Mouse (Mus musculus): ENCODE results near the gene Zfp213. TPM values are rescaled to one million over a fixed set of nuclear protein-coding genes. Genes with fewer than 3 reads are reported as not detected.

Gene Zfp213
- total and polyA plus RNA-seq, 3 experiments, result 3.0 to 3.8 TPM; not detected in 1

GRCm38 (mm10) chr17:23574130-23574529 lies 10.1 kb upstream of the Zfp213 start:
- Histone ChIP-seq H3K4me3 (ENCODE audit: control insufficient read depth in 1 of 2, insufficient read depth in 1 of 2, low read depth in 2 of 2, low read length in 2 of 2) (no peak overlapping the region), H3K27ac (ENCODE audit: control insufficient read depth, low read depth, low read length) (no peak overlapping the region), H3K9me3 (replicated peaks; ENCODE audit: insufficient read depth, low read length) (no peaks in the 10 kb centered on the region), H3K36me3 (ENCODE audit: control insufficient read depth in 1 of 2, insufficient read depth in 2 of 2, low read length in 2 of 2) (no peaks in the 10 kb centered on the region), H3K9ac (ENCODE audit: control insufficient read depth, low read depth, low read length, poor library complexity, severe bottlenecking) (no peak overlapping the region), H3K79me2 (ENCODE audit: control insufficient read depth, insufficient read depth, low read length, poor library complexity) (no peaks in the 10 kb centered on the region), H3K4me1 (ENCODE audit: control insufficient read depth in 1 of 2, insufficient read depth in 2 of 2, low read length in 2 of 2) (no peaks in the 10 kb centered on the region), H3K27me3 (ENCODE audit: control insufficient read depth in 1 of 2, insufficient read depth in 2 of 2, low read length in 2 of 2) (peaks cover 0 to 1% of the 10 kb centered on the region in 2 experiments; a peak in 1 of 4 replicates)
- DNase-seq (ENCODE audit: low read depth, low spot score), result no peak
- TF ChIP-seq TCF12 (IDR thresholded peaks at IDR 0.05; ENCODE audit: low read depth, low read length), result no peak
- TF ChIP-seq CTCF (IDR thresholded peaks at IDR 0.05 in 2 of 3, conservative IDR thresholded peaks at IDR 0.05 in 1 of 3; ENCODE audit: control insufficient read depth in 1 of 3, insufficient read depth in 1 of 3, low read depth in 2 of 3, low read length in 3 of 3, poor library complexity in 1 of 3, severe bottlenecking in 1 of 3), result no peak
- no peak for TF ChIP-seq GABPA (IDR thresholded peaks at IDR 0.05; ENCODE audit: low read depth, low read length)
- no peak for TF ChIP-seq ZNF384 (IDR thresholded peaks at IDR 0.05; ENCODE audit: low read depth, low read length)
- no peak for TF ChIP-seq POLR2AphosphoS2 (IDR thresholded peaks at IDR 0.05; ENCODE audit: low read length)
- no peak for TF ChIP-seq MAFK (IDR thresholded peaks at IDR 0.05; ENCODE audit: borderline replicate concordance, low read depth, low read length)

DNA sequence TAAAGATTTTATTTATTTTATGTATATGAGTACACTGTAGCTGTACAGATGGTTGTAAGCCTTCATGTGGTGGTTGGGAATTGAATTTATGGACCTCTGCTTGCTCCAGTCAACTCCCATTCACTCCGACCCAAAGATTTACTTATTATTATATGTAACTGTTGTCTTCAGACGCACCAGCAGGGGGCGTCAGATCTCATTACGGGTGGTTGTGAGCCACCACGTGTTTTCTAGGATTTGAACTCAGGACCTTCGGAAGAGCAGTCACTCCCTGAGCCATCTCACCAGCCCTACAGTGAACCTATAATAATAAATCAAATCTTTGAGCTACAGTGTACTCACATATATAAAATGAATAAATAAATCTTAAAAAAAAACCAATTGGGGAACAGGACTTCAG lies 8.0 kb upstream of the Zfp213 start:
- Histone ChIP-seq H3K9me3 (replicated peaks; ENCODE audit: insufficient read depth, low read length) (no peaks in the 10 kb centered on the region), H3K79me2 (ENCODE audit: control insufficient read depth, insufficient read depth, low read length, poor library complexity) (no peaks in the 10 kb centered on the region), H3K4me1 (ENCODE audit: control insufficient read depth in 1 of 2, insufficient read depth in 2 of 2, low read length in 2 of 2) (no peaks in the 10 kb centered on the region), H3K9ac (ENCODE audit: control insufficient read depth, low read depth, low read length, poor library complexity, severe bottlenecking) (no peak overlapping the region), H3K4me3 (ENCODE audit: control insufficient read depth in 1 of 2, insufficient read depth in 1 of 2, low read depth in 2 of 2, low read length in 2 of 2) (no peak overlapping the region), H3K27ac (ENCODE audit: control insufficient read depth, low read depth, low read length) (no peak overlapping the region), H3K36me3 (ENCODE audit: control insufficient read depth in 1 of 2, insufficient read depth in 2 of 2, low read length in 2 of 2) (no peaks in the 10 kb centered on the region), H3K27me3 (ENCODE audit: control insufficient read depth in 1 of 2, insufficient read depth in 2 of 2, low read length in 2 of 2) (no peaks in the 10 kb centered on the region)
- TF ChIP-seq MAX (IDR thresholded peaks at IDR 0.05; ENCODE audit: low read length), result no peak
- peak; percentile 23 for TF ChIP-seq RAD21 (IDR thresholded peaks at IDR 0.05; ENCODE audit: low read depth, low read length)
- peak; percentile 62; the same call in 1 of the 2 replicates for TF ChIP-seq MYC (IDR thresholded peaks at IDR 0.05; ENCODE audit: low read depth, low read length)
- peak; percentile 21 to 52 (median 39); a peak in 5 of 6 replicates for TF ChIP-seq CTCF (IDR thresholded peaks at IDR 0.05 in 2 of 3, conservative IDR thresholded peaks at IDR 0.05 in 1 of 3; ENCODE audit: control insufficient read depth in 1 of 3, insufficient read depth in 1 of 3, low read depth in 2 of 3, low read length in 3 of 3, poor library complexity in 1 of 3, severe bottlenecking in 1 of 3)
- no peak for TF ChIP-seq ELF1 (IDR thresholded peaks at IDR 0.05; ENCODE audit: low read depth, low read length)
- TF ChIP-seq POLR2AphosphoS2 (IDR thresholded peaks at IDR 0.05; ENCODE audit: low read length), result no peak
- peak; percentile 46 for TF ChIP-seq SMC3 (IDR thresholded peaks at IDR 0.05; ENCODE audit: low read depth, low read length)
- peak; percentile 29 for DNase-seq (ENCODE audit: low read depth, low spot score)

GRCm38 (mm10) chr17:23571084-23571483 lies 7.0 kb upstream of the Zfp213 start:
- DNase-seq (ENCODE audit: low read depth, low spot score), result no peak
- no peak overlapping the region for H3K9ac ChIP-seq (ENCODE audit: control insufficient read depth, low read depth, low read length, poor library complexity, severe bottlenecking)
- H3K4me1 ChIP-seq (ENCODE audit: control insufficient read depth in 1 of 2, insufficient read depth in 2 of 2, low read length in 2 of 2), result no peaks in the 10 kb centered on the region
- H3K27me3 ChIP-seq (ENCODE audit: control insufficient read depth in 1 of 2, insufficient read depth in 2 of 2, low read length in 2 of 2), result no peaks in the 10 kb centered on the region
- no peaks in the 10 kb centered on the region for H3K36me3 ChIP-seq (ENCODE audit: control insufficient read depth in 1 of 2, insufficient read depth in 2 of 2, low read length in 2 of 2)
- no peaks in the 10 kb centered on the region for H3K79me2 ChIP-seq (ENCODE audit: control insufficient read depth, insufficient read depth, low read length, poor library complexity)
- H3K9me3 ChIP-seq (replicated peaks; ENCODE audit: insufficient read depth, low read length), result no peaks in the 10 kb centered on the region
- peak in 2 of 3 experiments; percentile 5 to 13; a peak in 1 of 6 replicates for TF ChIP-seq CTCF (IDR thresholded peaks at IDR 0.05 in 2 of 3, conservative IDR thresholded peaks at IDR 0.05 in 1 of 3; ENCODE audit: control insufficient read depth in 1 of 3, insufficient read depth in 1 of 3, low read depth in 2 of 3, low read length in 3 of 3, poor library complexity in 1 of 3, severe bottlenecking in 1 of 3)
- no peak for TF ChIP-seq POLR2AphosphoS5 (IDR thresholded peaks at IDR 0.05; ENCODE audit: borderline replicate concordance, low read depth, low read length)
- TF ChIP-seq SMC3 (IDR thresholded peaks at IDR 0.05; ENCODE audit: low read depth, low read length), result peak; percentile 18; the same call in 1 of the 2 replicates
- H3K27ac ChIP-seq (ENCODE audit: control insufficient read depth, low read depth, low read length), result no peak overlapping the region
- H3K4me3 ChIP-seq (ENCODE audit: control insufficient read depth in 1 of 2, insufficient read depth in 1 of 2, low read depth in 2 of 2, low read length in 2 of 2), result no peak overlapping the region

All from MEL (cell line).